Mouse (Mus musculus): Measurements from ENCODE around the gene Tmem132b.

Gene Tmem132b

GRCm38 (mm10) chr5:125675623-125676022, 144.0 kb downstream of the Tmem132b start:
- no peak for DNase-seq (ENCODE audit: low spot score in 2 of 2)

- DNase-seq (ENCODE audit: low spot score in 2 of 2) = no peak
Observed at GRCm38 (mm10) chr5:125676025-125676623, 144.6 kb downstream of the Tmem132b start.

- DNase-seq (ENCODE audit: low spot score in 2 of 2) = no peak
Observed at GRCm38 (mm10) chr5:125680889-125681288, 149.3 kb downstream of the Tmem132b start.

- no peak for DNase-seq (ENCODE audit: low spot score in 2 of 2)
Observed at GRCm38 (mm10) chr5:125683491-125683890, 151.9 kb downstream of the Tmem132b start.

- DNase-seq (ENCODE audit: low spot score in 2 of 2) = no peak
Observed at GRCm38 (mm10) chr5:125685681-125686331, 154.2 kb downstream of the Tmem132b start.

- DNase-seq (ENCODE audit: low spot score in 2 of 2) = no peak
Observed at GRCm38 (mm10) chr5:125692538-125692937, 161.0 kb downstream of the Tmem132b start.

- DNase-seq (ENCODE audit: low spot score in 2 of 2) = no peak
Observed at GRCm38 (mm10) chr5:125699395-125699794, 167.8 kb downstream of the Tmem132b start.

GRCm38 (mm10) chr5:125700234-125700633, 168.7 kb downstream of the Tmem132b start:
- no peak for DNase-seq (ENCODE audit: low spot score in 2 of 2)

- no peak for DNase-seq (ENCODE audit: low spot score in 2 of 2)
Observed at GRCm38 (mm10) chr5:125705379-125705778, 173.8 kb downstream of the Tmem132b start.

- no peak for DNase-seq (ENCODE audit: low spot score in 2 of 2)
Observed at GRCm38 (mm10) chr5:125709160-125709559, 177.6 kb downstream of the Tmem132b start.

GRCm38 (mm10) chr5:125726815-125727214, 195.2 kb downstream of the Tmem132b start:
- no peak for DNase-seq (ENCODE audit: low spot score in 2 of 2)

GRCm38 (mm10) chr5:125727436-125727835, 195.9 kb downstream of the Tmem132b start:
- no peak for DNase-seq (ENCODE audit: low spot score in 2 of 2)

- DNase-seq (ENCODE audit: low spot score in 2 of 2) = no peak
Observed at GRCm38 (mm10) chr5:125727936-125728335, 196.4 kb downstream of the Tmem132b start.

GRCm38 (mm10) chr5:125728521-125728920, 196.9 kb downstream of the Tmem132b start:
- DNase-seq (ENCODE audit: low spot score in 2 of 2) = no peak

- DNase-seq (ENCODE audit: low spot score in 2 of 2) = no peak
Observed at GRCm38 (mm10) chr5:125733806-125734205, 202.2 kb downstream of the Tmem132b start.

- DNase-seq (ENCODE audit: low spot score in 2 of 2) = no peak
Observed at GRCm38 (mm10) chr5:125737105-125737504, 205.5 kb downstream of the Tmem132b start.

- DNase-seq (ENCODE audit: low spot score in 2 of 2) = no peak
Observed at GRCm38 (mm10) chr5:125743503-125743902, 211.9 kb downstream of the Tmem132b start.

- no peak for DNase-seq (ENCODE audit: low spot score in 2 of 2)
Observed at GRCm38 (mm10) chr5:125745727-125746126, 214.2 kb downstream of the Tmem132b start.

- DNase-seq (ENCODE audit: low spot score in 2 of 2) = no peak
Observed at GRCm38 (mm10) chr5:125751481-125751880, 219.9 kb downstream of the Tmem132b start.

GRCm38 (mm10) chr5:125752546-125752945, 221.0 kb downstream of the Tmem132b start:
- no peak for DNase-seq (ENCODE audit: low spot score in 2 of 2)

GRCm38 (mm10) chr5:125756987-125757530, 225.5 kb downstream of the Tmem132b start:
- no peak for DNase-seq (ENCODE audit: low spot score in 2 of 2)

GRCm38 (mm10) chr5:125758506-125758905, 226.9 kb downstream of the Tmem132b start:
- no peak for DNase-seq (ENCODE audit: low spot score in 2 of 2)

GRCm38 (mm10) chr5:125766941-125767340, 235.4 kb downstream of the Tmem132b start:
- DNase-seq (ENCODE audit: low spot score in 2 of 2) = no peak
